Mouse (Mus musculus): ENCODE data around the gene Nol10. TPM values are rescaled to one million over a fixed set of nuclear protein-coding genes. Genes with fewer than 3 reads are reported as not detected.
"Not testable (repeated sequence)": the region's sequence is repeated elsewhere in the genome, so short reads cannot be mapped to it uniquely, and the experiment has no call there.

The Nol10 gene
- polyA plus RNA-seq, 1 experiment from 2014 or later = 28.1 TPM

- no peak overlapping the region for H3K4me3 ChIP-seq (ENCODE audit: low read depth, low read length)
- no peaks in the 10 kb centered on the region for H3K36me3 ChIP-seq (ENCODE audit: control insufficient read depth, insufficient read depth, low read length)
- H3K4me2 ChIP-seq (replicated peaks; ENCODE audit: low read depth, low read length) = no peak overlapping the region
- H3K4me1 ChIP-seq (replicated peaks; ENCODE audit: control insufficient read depth, insufficient read depth, low read length) = no peaks in the 10 kb centered on the region
- ATAC-seq (ENCODE audit: low FRiP score) (no peak), DNase-seq (ENCODE audit: low spot score) (no peak)
- H3K27me3 ChIP-seq (ENCODE audit: control insufficient read depth, insufficient read depth, low read length) = no peaks in the 10 kb centered on the region
- H3K9ac ChIP-seq (ENCODE audit: low read depth, low read length) = no peak overlapping the region
- 77% methylated on average over 3 of the region's 3 CpGs for WGBS
- no peak overlapping the region for H3K27ac ChIP-seq (ENCODE audit: low read depth, low read length)
- no peaks in the 10 kb centered on the region for H3K9me3 ChIP-seq (ENCODE audit: control insufficient read depth, low read length)
Measured at GRCm38 (mm10) chr12:17448781-17449180, 100.5 kb downstream of the Nol10 start.

DNA sequence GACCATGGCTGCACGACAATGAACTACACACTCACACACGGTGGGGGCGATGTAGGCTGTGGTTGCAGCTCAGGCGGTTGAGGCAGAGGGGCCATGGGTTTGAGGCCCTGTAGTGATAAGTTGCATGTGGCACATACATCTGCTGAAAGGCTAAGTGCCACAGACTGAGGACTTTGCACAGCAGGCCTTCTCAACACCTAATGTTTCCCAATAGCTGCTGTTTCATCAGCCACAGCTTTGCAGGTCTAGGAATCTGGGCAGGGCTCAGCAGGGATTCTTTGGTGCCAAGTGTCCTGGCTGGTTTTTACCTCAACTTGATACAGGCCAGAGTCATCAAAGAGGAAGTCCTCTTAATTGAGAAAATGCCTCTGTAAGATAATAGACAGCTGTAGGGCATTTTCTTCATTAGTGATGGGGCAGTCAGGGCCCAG is 101.4 kb downstream of the Nol10 start:
- DNase-seq (ENCODE audit: low spot score) (no peak), ATAC-seq (ENCODE audit: low FRiP score) (no peak)
- no peak overlapping the region for H3K27ac ChIP-seq (ENCODE audit: low read depth, low read length)
- no peaks in the 10 kb centered on the region for H3K9me3 ChIP-seq (ENCODE audit: control insufficient read depth, low read length)
- 84% methylated on average over 4 of the region's 4 CpGs for WGBS
- H3K4me3 ChIP-seq (ENCODE audit: low read depth, low read length) = no peak overlapping the region
- no peaks in the 10 kb centered on the region for H3K36me3 ChIP-seq (ENCODE audit: control insufficient read depth, insufficient read depth, low read length)
- H3K4me1 ChIP-seq (replicated peaks; ENCODE audit: control insufficient read depth, insufficient read depth, low read length) = no peaks in the 10 kb centered on the region
- no peak overlapping the region for H3K9ac ChIP-seq (ENCODE audit: low read depth, low read length)
- H3K4me2 ChIP-seq (replicated peaks; ENCODE audit: low read depth, low read length) = no peak overlapping the region
- no peaks in the 10 kb centered on the region for H3K27me3 ChIP-seq (ENCODE audit: control insufficient read depth, insufficient read depth, low read length)

- H3K9ac ChIP-seq (ENCODE audit: low read depth, low read length) = no peak overlapping the region
- H3K27ac ChIP-seq (ENCODE audit: low read depth, low read length) = no peak overlapping the region
- no peaks in the 10 kb centered on the region for H3K27me3 ChIP-seq (ENCODE audit: control insufficient read depth, insufficient read depth, low read length)
- ATAC-seq (ENCODE audit: low FRiP score) (no peak), DNase-seq (ENCODE audit: low spot score) (no peak)
- H3K4me3 ChIP-seq (ENCODE audit: low read depth, low read length) = no peak overlapping the region
- H3K4me2 ChIP-seq (replicated peaks; ENCODE audit: low read depth, low read length) = no peak overlapping the region
- no peaks in the 10 kb centered on the region for H3K36me3 ChIP-seq (ENCODE audit: control insufficient read depth, insufficient read depth, low read length)
- H3K4me1 ChIP-seq (replicated peaks; ENCODE audit: control insufficient read depth, insufficient read depth, low read length) = no peaks in the 10 kb centered on the region
- H3K9me3 ChIP-seq (ENCODE audit: control insufficient read depth, low read length) = no peaks in the 10 kb centered on the region
- WGBS = 77% methylated on average over 4 of the region's 4 CpGs
Measured at GRCm38 (mm10) chr12:17450503-17450902, 102.2 kb downstream of the Nol10 start.

- Histone ChIP-seq H3K4me1 (replicated peaks; ENCODE audit: control insufficient read depth, insufficient read depth, low read length) (no peaks in the 10 kb centered on the region), H3K9ac (ENCODE audit: low read depth, low read length) (no peak overlapping the region), H3K27me3 (ENCODE audit: control insufficient read depth, insufficient read depth, low read length) (no peaks in the 10 kb centered on the region), H3K9me3 (ENCODE audit: control insufficient read depth, low read length) (no peaks in the 10 kb centered on the region), H3K36me3 (ENCODE audit: control insufficient read depth, insufficient read depth, low read length) (no peaks in the 10 kb centered on the region), H3K4me3 (ENCODE audit: low read depth, low read length) (no peak overlapping the region), H3K27ac (ENCODE audit: low read depth, low read length) (no peak overlapping the region), H3K4me2 (replicated peaks; ENCODE audit: low read depth, low read length) (no peak overlapping the region)
- DNase-seq (ENCODE audit: low spot score) (no peak), ATAC-seq (ENCODE audit: low FRiP score) (no peak)
- WGBS = 73% methylated on average over 4 of the region's 4 CpGs
Measured at GRCm38 (mm10) chr12:17450908-17451307, 102.7 kb downstream of the Nol10 start.

DNA sequence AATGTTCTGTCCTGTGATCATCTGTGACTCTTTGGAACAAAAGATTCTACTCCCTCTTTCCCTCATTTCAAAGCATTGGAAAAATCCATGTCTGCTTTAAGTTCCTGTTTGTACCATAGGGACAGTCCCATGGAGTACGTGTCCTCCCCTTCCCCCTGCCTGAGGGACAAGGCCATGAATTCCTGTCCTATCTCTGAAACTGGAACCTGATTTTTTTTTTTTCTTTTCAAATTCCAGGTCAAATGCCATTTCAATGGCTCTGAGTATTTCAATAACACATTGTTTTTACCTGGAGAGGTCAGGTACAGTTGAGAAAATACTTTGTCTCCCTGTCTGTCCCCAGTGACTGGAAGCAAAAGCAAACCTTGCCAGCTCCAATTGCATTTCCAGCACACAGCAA is 104.0 kb downstream of the Nol10 start:
- Histone ChIP-seq H3K27ac (ENCODE audit: low read depth, low read length) (no peak overlapping the region), H3K4me1 (replicated peaks; ENCODE audit: control insufficient read depth, insufficient read depth, low read length) (no peaks in the 10 kb centered on the region), H3K9ac (ENCODE audit: low read depth, low read length) (no peak overlapping the region), H3K4me2 (replicated peaks; ENCODE audit: low read depth, low read length) (no peak overlapping the region), H3K4me3 (ENCODE audit: low read depth, low read length) (no peak overlapping the region), H3K9me3 (ENCODE audit: control insufficient read depth, low read length) (no peaks in the 10 kb centered on the region), H3K27me3 (ENCODE audit: control insufficient read depth, insufficient read depth, low read length) (no peaks in the 10 kb centered on the region), H3K36me3 (ENCODE audit: control insufficient read depth, insufficient read depth, low read length) (no peaks in the 10 kb centered on the region)
- ATAC-seq (ENCODE audit: low FRiP score) (no peak), DNase-seq (ENCODE audit: low spot score) (no peak)
- 77% methylated on average over 1 of the region's 1 CpGs for WGBS

DNA sequence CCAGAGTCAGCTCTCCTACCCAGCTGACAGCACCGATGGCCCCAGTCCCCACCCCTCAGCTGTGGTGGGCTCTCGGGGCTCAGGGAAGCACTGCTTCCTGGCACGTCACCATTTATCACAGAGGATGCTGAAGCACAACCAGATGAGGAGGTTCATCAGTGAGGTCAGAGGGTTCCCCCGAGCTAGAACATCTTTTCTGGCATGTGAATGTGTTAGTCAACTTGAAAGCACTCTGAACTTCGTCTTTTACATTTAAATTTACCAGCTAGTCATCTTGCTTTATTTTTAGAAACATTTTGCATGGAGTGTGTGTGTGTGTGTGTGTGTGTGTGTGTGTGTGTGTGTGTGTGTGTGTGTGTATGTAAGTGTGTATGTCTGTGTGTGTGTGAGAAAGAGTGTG is 105.7 kb downstream of the Nol10 start:
- Histone ChIP-seq H3K4me3 (ENCODE audit: low read depth, low read length) (no peak overlapping the region), H3K27me3 (ENCODE audit: control insufficient read depth, insufficient read depth, low read length) (no peaks in the 10 kb centered on the region), H3K27ac (ENCODE audit: low read depth, low read length) (no peak overlapping the region), H3K9ac (ENCODE audit: low read depth, low read length) (no peak overlapping the region), H3K9me3 (ENCODE audit: control insufficient read depth, low read length) (no peaks in the 10 kb centered on the region), H3K4me2 (replicated peaks; ENCODE audit: low read depth, low read length) (no peak overlapping the region), H3K36me3 (ENCODE audit: control insufficient read depth, insufficient read depth, low read length) (no peaks in the 10 kb centered on the region), H3K4me1 (replicated peaks; ENCODE audit: control insufficient read depth, insufficient read depth, low read length) (no peaks in the 10 kb centered on the region)
- ATAC-seq (ENCODE audit: low FRiP score) = no peak
- DNase-seq (ENCODE audit: low spot score) = no peak
- 48% methylated on average over 5 of the region's 5 CpGs for WGBS

DNA sequence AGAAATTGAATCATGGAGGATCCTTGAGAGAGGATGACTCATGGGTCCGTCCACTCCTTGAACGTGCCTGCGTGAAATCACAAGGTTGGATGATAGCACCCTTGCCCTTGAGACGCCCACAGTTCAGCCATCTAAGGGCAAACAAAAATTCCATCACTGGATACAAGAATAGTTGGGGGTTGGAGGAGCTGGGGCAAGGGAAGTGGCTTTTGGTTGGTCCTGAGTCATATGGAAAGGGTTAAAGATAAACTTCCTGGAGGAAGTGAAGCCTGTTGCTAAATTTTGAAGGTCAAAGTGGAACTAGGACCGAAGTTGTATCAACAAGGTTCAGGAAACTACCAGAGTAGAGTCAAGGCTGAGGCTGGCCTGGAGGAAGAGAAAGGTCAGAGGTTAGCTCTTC is 106.8 kb downstream of the Nol10 start:
- ATAC-seq (ENCODE audit: low FRiP score) = no peak
- Histone ChIP-seq H3K4me2 (replicated peaks; ENCODE audit: low read depth, low read length) (no peak overlapping the region), H3K36me3 (ENCODE audit: control insufficient read depth, insufficient read depth, low read length) (no peaks in the 10 kb centered on the region), H3K4me1 (replicated peaks; ENCODE audit: control insufficient read depth, insufficient read depth, low read length) (no peaks in the 10 kb centered on the region), H3K27ac (ENCODE audit: low read depth, low read length) (no peak overlapping the region), H3K27me3 (ENCODE audit: control insufficient read depth, insufficient read depth, low read length) (no peaks in the 10 kb centered on the region), H3K9ac (ENCODE audit: low read depth, low read length) (no peak overlapping the region), H3K4me3 (ENCODE audit: low read depth, low read length) (no peak overlapping the region), H3K9me3 (ENCODE audit: control insufficient read depth, low read length) (no peaks in the 10 kb centered on the region)
- DNase-seq (ENCODE audit: low spot score) = no peak
- 93% methylated on average over 5 of the region's 5 CpGs for whole genome bisulfite sequencing

GRCm38 (mm10) chr12:17459223-17459622 is 111.0 kb downstream of the Nol10 start:
- H3K9me3 ChIP-seq (ENCODE audit: control insufficient read depth, low read length); H3K4me1 ChIP-seq (replicated peaks; ENCODE audit: control insufficient read depth, insufficient read depth, low read length); H3K27ac ChIP-seq (ENCODE audit: low read depth, low read length); H3K9ac ChIP-seq (ENCODE audit: low read depth, low read length); H3K36me3 ChIP-seq (ENCODE audit: control insufficient read depth, insufficient read depth, low read length); DNase-seq (ENCODE audit: low spot score); H3K4me2 ChIP-seq (replicated peaks; ENCODE audit: low read depth, low read length); H3K4me3 ChIP-seq (ENCODE audit: low read depth, low read length); H3K27me3 ChIP-seq (ENCODE audit: control insufficient read depth, insufficient read depth, low read length); ATAC-seq (ENCODE audit: low FRiP score): not testable (repeated sequence)
- WGBS = 94% methylated on average over 4 of the region's 4 CpGs

- 60% methylated on average over 4 of the region's 4 CpGs for WGBS
- ATAC-seq (ENCODE audit: low FRiP score) = no peak
- Histone ChIP-seq H3K4me2 (replicated peaks; ENCODE audit: low read depth, low read length) (no peak overlapping the region), H3K4me3 (ENCODE audit: low read depth, low read length) (no peak overlapping the region), H3K27me3 (ENCODE audit: control insufficient read depth, insufficient read depth, low read length) (no peaks in the 10 kb centered on the region), H3K4me1 (replicated peaks; ENCODE audit: control insufficient read depth, insufficient read depth, low read length) (no peaks in the 10 kb centered on the region), H3K27ac (ENCODE audit: low read depth, low read length) (no peak overlapping the region), H3K36me3 (ENCODE audit: control insufficient read depth, insufficient read depth, low read length) (no peaks in the 10 kb centered on the region), H3K9ac (ENCODE audit: low read depth, low read length) (no peak overlapping the region), H3K9me3 (ENCODE audit: control insufficient read depth, low read length) (no peaks in the 10 kb centered on the region)
- no peak for DNase-seq (ENCODE audit: low spot score)
Measured at GRCm38 (mm10) chr12:17463706-17464105, 115.4 kb downstream of the Nol10 start.
